Mouse (Mus musculus) adrenal gland, adult 2 months (tissue): Measurements from ENCODE around the gene Bcl2. TPM values are rescaled to one million over a fixed set of nuclear protein-coding genes. Genes with fewer than 3 reads are reported as not detected.
A peak's percentile ranks its signal among the peaks of the same experiment; 100 is the strongest.
"Not testable (repeated sequence)": the region's sequence is repeated elsewhere in the genome, so short reads cannot be mapped to it uniquely, and the experiment has no call there.

ENCODE experiments used
- DNase-seq: peaks from one replicate; pipeline ENCODE4 v3.0.0; 2021
- polyA plus RNA-seq: library from polyadenylated mRNA; depleted of rRNA; stranded (reverse); fragments of >200 nt; gene quantifications from 2 replicates; pipeline ENCODE4 v1.2.3, GENCODE M21; 2012
- total RNA-seq, 2 experiments: library from RNA; stranded (reverse); gene quantifications; 2 replicates each; pipeline ENCODE4 v1.2.3; 2021

The Bcl2 gene
- total and polyA plus RNA-seq, 3 experiments, result 1.7 to 6.4 (median 3.7) TPM

- DNase-seq, result no peak
Observed at GRCm38 (mm10) chr1:106559116-106559605, 154.9 kb downstream of the Bcl2 start.

GRCm38 (mm10) chr1:106555498-106556168, 158.4 kb downstream of the Bcl2 start:
- no peak for DNase-seq

- no peak for DNase-seq
Observed at GRCm38 (mm10) chr1:106553846-106554802, 159.9 kb downstream of the Bcl2 start.

- no peak for DNase-seq
Observed at GRCm38 (mm10) chr1:106552856-106553255, 161.2 kb downstream of the Bcl2 start.

GRCm38 (mm10) chr1:106550580-106550979, 163.5 kb downstream of the Bcl2 start:
- no peak for DNase-seq

GRCm38 (mm10) chr1:106549025-106549424, 165.0 kb downstream of the Bcl2 start:
- no peak for DNase-seq

GRCm38 (mm10) chr1:106544817-106545612, 169.1 kb downstream of the Bcl2 start:
- DNase-seq, result peak; percentile 38

GRCm38 (mm10) chr1:106542731-106543130, 171.3 kb downstream of the Bcl2 start:
- peak; percentile 25 for DNase-seq

- no peak for DNase-seq
Observed at GRCm38 (mm10) chr1:106541851-106542250, 172.2 kb downstream of the Bcl2 start.

GRCm38 (mm10) chr1:106540130-106540529, 173.9 kb downstream of the Bcl2 start:
- DNase-seq, result no peak

GRCm38 (mm10) chr1:106539029-106539428, 175.0 kb downstream of the Bcl2 start:
- no peak for DNase-seq

GRCm38 (mm10) chr1:106534835-106535234, 179.2 kb downstream of the Bcl2 start:
- DNase-seq, result not testable (repeated sequence)

GRCm38 (mm10) chr1:106529570-106529969, 184.5 kb downstream of the Bcl2 start:
- DNase-seq, result no peak

- no peak for DNase-seq
Observed at GRCm38 (mm10) chr1:106527537-106527936, 186.5 kb downstream of the Bcl2 start.

GRCm38 (mm10) chr1:106526751-106527150, 187.3 kb downstream of the Bcl2 start:
- peak; percentile 75 for DNase-seq

- DNase-seq, result no peak
Observed at GRCm38 (mm10) chr1:106526112-106526511, 188.0 kb downstream of the Bcl2 start.

GRCm38 (mm10) chr1:106523741-106524140, 190.3 kb downstream of the Bcl2 start:
- no peak for DNase-seq

- DNase-seq, result no peak
Observed at GRCm38 (mm10) chr1:106523009-106523408, 191.1 kb downstream of the Bcl2 start.

- DNase-seq, result no peak
Observed at GRCm38 (mm10) chr1:106517591-106518177, 196.4 kb downstream of the Bcl2 start.

GRCm38 (mm10) chr1:106517099-106517498, 197.0 kb downstream of the Bcl2 start:
- no peak for DNase-seq

GRCm38 (mm10) chr1:106515611-106516010, 198.5 kb downstream of the Bcl2 start:
- no peak for DNase-seq
